Mouse (Mus musculus) neutrophil, adult 83 days (primary cell): ENCODE results near the gene Olfr896-ps1. TPM values are rescaled to one million over a fixed set of nuclear protein-coding genes. Genes with fewer than 3 reads are reported as not detected.

Experiments
- total RNA-seq, 2 experiments: library from RNA; stranded (reverse); gene quantifications; one replicate each; pipeline ENCODE4 v1.2.4; 2023

Gene Olfr896-ps1
- total RNA-seq: not detected

DNA sequence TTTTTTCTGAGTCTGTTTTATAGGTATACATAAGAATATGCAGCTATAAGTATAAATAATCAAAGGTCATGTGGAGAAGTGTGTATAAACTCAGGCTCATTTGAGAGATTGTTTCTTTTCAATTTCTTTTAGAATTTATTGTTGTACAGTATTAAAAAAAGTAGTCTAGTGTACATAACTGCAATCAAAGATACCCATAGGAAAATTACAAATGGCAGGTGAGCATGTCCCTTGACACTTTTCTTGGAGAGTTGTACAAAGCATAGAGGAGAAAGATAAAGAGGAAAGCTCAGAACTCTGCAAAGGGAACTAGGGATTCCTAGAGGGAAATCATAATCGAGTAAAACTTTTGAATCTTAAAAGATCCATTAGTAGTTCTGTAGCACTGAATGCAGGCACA is at the start of gene Olfr896-ps1:
Gene Olfr896-ps1, plus strand, starts transcription at position 301 of the 400 bp plus-strand sequence.

DNA sequence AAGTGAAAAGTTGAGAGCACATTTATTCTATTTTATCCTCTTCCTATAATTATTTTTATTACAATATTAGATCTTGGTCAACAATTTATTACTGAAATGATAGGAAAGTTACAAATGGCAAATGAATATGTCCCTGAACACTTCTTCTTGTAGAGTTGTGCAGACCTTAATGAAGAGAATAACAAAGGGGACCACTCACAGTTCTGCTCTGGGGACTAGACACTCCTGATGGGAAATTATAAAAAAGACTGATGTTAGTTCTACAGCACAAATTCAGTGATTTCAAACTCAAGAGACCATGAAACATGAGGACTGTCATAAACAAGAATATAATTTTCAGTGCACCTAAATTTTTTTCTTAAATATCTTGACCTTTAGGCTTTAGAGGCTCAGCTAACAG is 38.4 kb upstream of the Olfr896-ps1 start, which contains the start of gene Olfr143:
Gene Olfr143, plus strand, starts transcription at position 301 of the 400 bp plus-strand sequence.

DNA sequence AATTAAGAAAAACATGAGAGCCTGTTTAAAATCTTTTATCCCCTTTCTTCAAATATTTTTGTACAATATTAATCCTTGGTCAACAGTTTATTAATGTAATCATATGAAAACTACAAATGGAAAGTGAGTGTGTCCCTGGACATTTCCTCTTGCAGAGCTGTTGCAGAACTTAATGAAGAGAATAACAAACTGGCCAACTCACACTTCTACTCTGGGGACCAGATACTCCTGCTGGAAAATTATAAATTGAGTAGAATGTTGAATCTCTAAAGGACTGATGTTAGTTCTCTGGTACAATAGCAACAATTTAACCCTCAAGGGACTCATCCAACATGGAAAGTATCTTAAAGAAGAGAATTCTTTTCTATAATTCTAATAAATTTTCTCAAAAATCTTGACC is 23.4 kb upstream of the Olfr896-ps1 start, which contains the start of gene Olfr895:
Gene Olfr895, plus strand, starts transcription at position 301 of the 400 bp plus-strand sequence.

GRCm38 (mm10) chr9:38328760-38329159 is 37.9 kb downstream of the Olfr896-ps1 start, which contains the start of gene Olfr25:
Gene Olfr25 (plus strand): TSS chr9:38329060.

Other genes with a start within 250 kb of the Olfr896-ps1 start
- not detected for gene Olfr884, start 244.6 kb upstream of the Olfr896-ps1 start, total RNA-seq
- gene Olfr885, start 229.8 kb upstream of the Olfr896-ps1 start, total RNA-seq: not detected
- not detected for gene Olfr887, start 207.0 kb upstream of the Olfr896-ps1 start, total RNA-seq
- gene Olfr888, start 183.0 kb upstream of the Olfr896-ps1 start, total RNA-seq: not detected
- under 1 TPM in 1 of 2 experiments, not detected in 1; 0.07 TPM for gene Olfr889, start 175.9 kb upstream of the Olfr896-ps1 start, total RNA-seq
- gene Olfr890, start 148.6 kb upstream of the Olfr896-ps1 start, total RNA-seq: not detected
- gene Olfr891, start 110.3 kb upstream of the Olfr896-ps1 start, total RNA-seq: not detected
- not detected for gene Olfr893, start 82.7 kb upstream of the Olfr896-ps1 start, total RNA-seq
- not detected for gene Olfr894, start 73.1 kb upstream of the Olfr896-ps1 start, total RNA-seq
- gene Olfr143, start 38.3 kb upstream of the Olfr896-ps1 start, total RNA-seq: not detected
- gene Olfr895, start 23.3 kb upstream of the Olfr896-ps1 start, total RNA-seq: not detected
- gene Olfr25, start 38.0 kb downstream of the Olfr896-ps1 start, total RNA-seq: not detected
- not detected for gene Olfr898, start 57.3 kb downstream of the Olfr896-ps1 start, total RNA-seq
- gene Olfr250, start 75.8 kb downstream of the Olfr896-ps1 start, total RNA-seq: not detected
- gene Olfr251, start 86.0 kb downstream of the Olfr896-ps1 start, total RNA-seq: not detected
- not detected for gene Olfr147, start 110.6 kb downstream of the Olfr896-ps1 start, total RNA-seq
- not detected for gene Olfr901, start 138.3 kb downstream of the Olfr896-ps1 start, total RNA-seq
- not detected for gene Olfr902, start 156.5 kb downstream of the Olfr896-ps1 start, total RNA-seq
- not detected for gene Olfr904, start 172.0 kb downstream of the Olfr896-ps1 start, total RNA-seq
- gene Olfr905, start 180.0 kb downstream of the Olfr896-ps1 start, total RNA-seq: not detected
- gene Olfr906, start 196.0 kb downstream of the Olfr896-ps1 start, total RNA-seq: not detected
- gene Olfr907, start 204.7 kb downstream of the Olfr896-ps1 start, total RNA-seq: not detected
- not detected for gene Olfr911-ps1, start 230.5 kb downstream of the Olfr896-ps1 start, total RNA-seq
- not detected for gene Olfr910, start 246.7 kb downstream of the Olfr896-ps1 start, total RNA-seq